8 mouse cellular contexts compared by ENCODE assay signal in genomic region chr7:100372452-100372980, GRCm38 (mm10). TPM values are rescaled to one million over a fixed set of nuclear protein-coding genes. Genes with fewer than 3 reads are reported as not detected.
DNase-seq lines count a peak whose midpoint lies in the region; ATAC-seq and TF ChIP-seq lines count a peak whose summit lies in the region.

No protein-coding gene starts in this region.

- no peak for ATAC-seq in hindbrain, embryonic 13.5 days (ENCODE audit: low FRiP score)
- no peak for ATAC-seq in granulocyte monocyte progenitor cell, adult 5-6 weeks (replicated peaks; ENCODE audit: poor library complexity, severe bottlenecking)

- no peaks in the 10 kb centered on the region for H3K4me1 ChIP-seq in kidney, adult 2 months (ENCODE audit: control insufficient read depth, insufficient read depth, low read length)
- H3K4me1 ChIP-seq in bone marrow macrophage, adult 2 months (ENCODE audit: control insufficient read depth, insufficient read depth, low read length), result peaks cover 6% of the 10 kb centered on the region; the same call in 1 of the 2 replicates
- H3K4me1 ChIP-seq in hindbrain, embryonic 13.5 days (replicated peaks), result peaks cover 35% of the 10 kb centered on the region
- peaks cover 31% of the 10 kb centered on the region for H3K4me1 ChIP-seq in midbrain, embryonic 10.5 days

- H3K9ac ChIP-seq in hindbrain, embryonic 13.5 days, result peak overlapping the region; percentile 73

- no peak overlapping the region for H3K27ac ChIP-seq in kidney, adult 2 months (ENCODE audit: insufficient read depth, low read depth, low read length)
- peak overlapping the region; percentile 45 for H3K27ac ChIP-seq in bone marrow macrophage, adult 2 months (ENCODE audit: insufficient read depth, low read depth, low read length)
- peak overlapping the region; percentile 85 for H3K27ac ChIP-seq in hindbrain, embryonic 13.5 days
- H3K27ac ChIP-seq in midbrain, embryonic 10.5 days (replicated peaks), result peak overlapping the region; percentile 89

- DNase-seq in kidney, adult 2 months, result no peak
- DNase-seq in kidney, postnatal 4 days, result no peak
- no peak for DNase-seq in midbrain, embryonic 10.5 days (ENCODE audit: low spot score)
- no peak for DNase-seq in adrenal gland, postnatal 25 days
- no peak for DNase-seq in layer of hippocampus, adult 9-11 months

- peaks cover 3% of the 10 kb centered on the region; the same call in 1 of the 2 replicates for H3K36me3 ChIP-seq in kidney, adult 2 months (ENCODE audit: control insufficient read depth, insufficient read depth, low read length)
- peaks cover 19% of the 10 kb centered on the region for H3K36me3 ChIP-seq in hindbrain, embryonic 13.5 days
- peaks cover 37% of the 10 kb centered on the region for H3K36me3 ChIP-seq in midbrain, embryonic 10.5 days

- peak overlapping the region; percentile 58 for H3K4me2 ChIP-seq in hindbrain, embryonic 13.5 days

- H3K9me3 ChIP-seq in hindbrain, embryonic 13.5 days, result no peaks in the 10 kb centered on the region
- H3K9me3 ChIP-seq in midbrain, embryonic 10.5 days (replicated peaks), result no peaks in the 10 kb centered on the region

- H3K4me3 ChIP-seq in kidney, adult 2 months (ENCODE audit: insufficient read depth, low read depth, low read length), result peak overlapping the region; percentile 51
- H3K4me3 ChIP-seq in bone marrow macrophage, adult 2 months (ENCODE audit: insufficient read depth, low read length), result peak overlapping the region; percentile 79
- H3K4me3 ChIP-seq in hindbrain, embryonic 13.5 days, result peak overlapping the region; percentile 80
- peak overlapping the region; percentile 63 for H3K4me3 ChIP-seq in midbrain, embryonic 10.5 days

- no peak for TF ChIP-seq POLR2A in kidney, adult 2 months (IDR thresholded peaks at IDR 0.05; ENCODE audit: low read depth, low read length)
- no peak for TF ChIP-seq POLR2A in bone marrow macrophage, adult 2 months (IDR thresholded peaks at IDR 0.05; ENCODE audit: borderline replicate concordance, low read depth, low read length)

- 6% methylated on average over 17 of the region's 17 CpGs for WGBS in kidney, adult 2 months
- 8% methylated on average over 17 of the region's 17 CpGs for WGBS in hindbrain, embryonic 13.5 days
- WGBS in midbrain, embryonic 10.5 days, result 9% methylated on average over 17 of the region's 17 CpGs

- TF ChIP-seq CTCF in kidney, adult 2 months (conservative IDR thresholded peaks at IDR 0.05; ENCODE audit: insufficient read depth, insufficient read length, low read depth, low read length), result no peak
- TF ChIP-seq CTCF in bone marrow macrophage, adult 2 months (IDR thresholded peaks at IDR 0.05; ENCODE audit: low read depth, low read length), result no peak

- H3K27me3 ChIP-seq in kidney, adult 2 months (replicated peaks; ENCODE audit: control insufficient read depth, insufficient read depth, low read length), result no peaks in the 10 kb centered on the region
- H3K27me3 ChIP-seq in hindbrain, embryonic 13.5 days, result no peaks in the 10 kb centered on the region
- no peaks in the 10 kb centered on the region for H3K27me3 ChIP-seq in midbrain, embryonic 10.5 days (ENCODE audit: low read depth, poor library complexity, severe bottlenecking)

RNA-seq across cellular contexts. Expression of gene Ppme1, which starts 0.4 kb away (rescaled TPM):
- polyA plus RNA-seq in kidney, adult 2 months (2012; rRNA removed), result 94.0 and 100 TPM in 2 replicates
- 21.1 and 23.6 TPM in 2 replicates for polyA plus RNA-seq in bone marrow macrophage, adult 2 months (2012; ENCODE audit: insufficient read depth, insufficient read length, missing spikeins)
- polyA plus RNA-seq in hindbrain, embryonic 13.5 days (2015; fragmentation: Nextera tagmentation; extraction: Ambion mirVana), result 139 and 141 TPM in 2 replicates
- 96.9 and 111 TPM in 2 replicates for polyA plus RNA-seq in midbrain, embryonic 10.5 days (2016; fragmentation: Nextera tagmentation; extraction: Ambion mirVana)
- total RNA-seq in granulocyte monocyte progenitor cell, adult 5-6 weeks (2014; fragmentation: Nextera tagmentation), result 24.9 and 27.0 TPM in 2 replicates
- 42.7 and 71.7 TPM in 2 replicates for total RNA-seq in granulocyte monocyte progenitor cell, adult 5-6 weeks (2017)
- 54.5 and 70.6 TPM in 2 replicates for total RNA-seq in adrenal gland, postnatal 25 days (2021)

RNA-seq across cellular contexts. Expression of gene C2cd3, which starts 0.5 kb away (rescaled TPM):
- polyA plus RNA-seq in kidney, adult 2 months (2012; rRNA removed), result 16.7 and 16.8 TPM in 2 replicates
- polyA plus RNA-seq in bone marrow macrophage, adult 2 months (2012; ENCODE audit: insufficient read depth, insufficient read length, missing spikeins), result 20.9 and 21.6 TPM in 2 replicates
- 19.6 and 22.4 TPM in 2 replicates for polyA plus RNA-seq in hindbrain, embryonic 13.5 days (2015; fragmentation: Nextera tagmentation; extraction: Ambion mirVana)
- 30.7 and 32.8 TPM in 2 replicates for polyA plus RNA-seq in midbrain, embryonic 10.5 days (2016; fragmentation: Nextera tagmentation; extraction: Ambion mirVana)
- total RNA-seq in granulocyte monocyte progenitor cell, adult 5-6 weeks (2014; fragmentation: Nextera tagmentation), result 50.5 and 60.2 TPM in 2 replicates
- total RNA-seq in granulocyte monocyte progenitor cell, adult 5-6 weeks (2017), result 21.0 and 30.9 TPM in 2 replicates
- 26.6 and 27.9 TPM in 2 replicates for total RNA-seq in adrenal gland, postnatal 25 days (2021)
